In the genomic region with DNA sequence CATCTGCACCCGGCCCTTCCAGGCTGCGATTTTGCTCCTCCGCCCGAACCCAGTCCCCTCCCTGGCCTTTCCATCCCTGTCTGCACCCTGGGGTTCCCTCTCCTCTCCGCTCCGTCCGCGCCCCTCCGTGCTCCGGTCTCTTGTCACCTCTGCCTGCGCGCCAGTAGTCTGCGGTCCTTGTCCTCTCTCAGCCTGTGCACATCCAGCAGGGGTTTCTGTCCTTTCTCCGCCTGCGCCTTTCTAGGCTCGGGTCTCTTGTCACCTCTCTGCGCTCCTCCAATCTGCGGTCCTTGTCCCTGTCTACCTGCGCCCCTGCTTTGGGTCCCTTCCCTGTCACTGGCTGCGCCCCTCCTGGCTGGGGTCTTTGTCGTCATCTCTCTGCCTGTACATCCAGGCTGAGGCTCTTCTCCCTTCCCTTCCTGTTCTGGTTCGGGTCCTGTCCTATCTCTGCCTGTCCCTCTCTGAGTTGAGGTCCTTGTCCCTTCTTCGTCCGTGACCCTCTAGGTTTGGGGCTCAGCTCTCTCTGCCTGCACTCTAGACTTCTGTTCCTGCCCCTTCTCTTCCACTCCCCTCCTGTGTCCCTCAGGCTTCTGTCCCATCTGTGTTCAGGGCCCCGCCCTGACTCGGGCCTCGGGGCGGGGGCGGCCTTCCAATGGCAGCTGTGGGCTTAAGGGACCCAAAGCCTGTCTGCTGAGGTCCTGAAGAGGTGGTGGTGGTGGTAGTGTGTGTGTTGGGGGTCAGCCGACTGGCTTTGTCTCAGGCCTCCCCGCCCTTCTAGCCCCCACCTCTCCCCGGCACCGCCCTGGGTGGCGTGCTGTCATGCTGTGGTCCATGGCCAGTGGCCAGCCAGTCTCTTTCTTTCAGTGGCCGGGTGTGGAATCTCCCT, we compare ENCODE assay signal across 8 mouse cellular contexts. TPM values are rescaled to one million over a fixed set of nuclear protein-coding genes. Genes with fewer than 3 reads are reported as not detected.
DNase-seq lines count a peak whose midpoint lies in the region; ATAC-seq lines count a peak whose summit lies in the region.

No protein-coding gene starts in this region.

- peak overlapping the region; percentile 89 for H3K27ac ChIP-seq in intestine, embryonic 16.5 days (ENCODE audit: low read length)
- H3K27ac ChIP-seq in liver, embryonic 13.5 days = peak overlapping the region; percentile 83

- peak; percentile 26 for DNase-seq in CD4-positive helper T cell, adult 2 months (ENCODE audit: low read depth, low spot score)
- peak; percentile 49 for DNase-seq in embryo, embryonic 10.5 days (ENCODE audit: low spot score)
- DNase-seq in heart, adult 11 months = peak; percentile 99
- no peak for DNase-seq in liver, embryonic 13.5 days
- DNase-seq in urinary bladder, postnatal 14 days (ENCODE audit: low spot score) = peak; percentile 53

- 2% methylated on average over 35 of the region's 35 CpGs for WGBS in intestine, embryonic 16.5 days
- WGBS in liver, embryonic 13.5 days (ENCODE audit: insufficient replicate concordance) = 5% methylated on average over 35 of the region's 35 CpGs

- peaks cover 20% of the 10 kb centered on the region for H3K4me1 ChIP-seq in intestine, embryonic 16.5 days (ENCODE audit: control insufficient read depth, insufficient read depth, low read length)
- H3K4me1 ChIP-seq in liver, embryonic 13.5 days (replicated peaks) = peaks cover 70% of the 10 kb centered on the region

- ATAC-seq in activated CD4-positive, CD25-positive, alpha-beta regulatory T cell, adult 4 months = peak; percentile 32
- peak; percentile 53 for ATAC-seq in intestine, embryonic 16.5 days
- ATAC-seq in liver, embryonic 13.5 days (ENCODE audit: low read depth) = peak; percentile 56
- 0 out of 2 replicates have a peak, but pooled peaks have one; percentile 22 for ATAC-seq in monocyte, adult 5-6 weeks (replicated peaks; ENCODE audit: insufficient number of reproducible peaks, low FRiP score, low TSS enrichment, poor library complexity, severe bottlenecking)

- peak overlapping the region; percentile 97 for H3K9ac ChIP-seq in intestine, embryonic 16.5 days (ENCODE audit: low read depth, low read length)
- H3K9ac ChIP-seq in liver, embryonic 13.5 days = peak overlapping the region; percentile 91

- H3K4me3 ChIP-seq in intestine, embryonic 16.5 days (ENCODE audit: low read length) = peak overlapping the region; percentile 88
- H3K4me3 ChIP-seq in liver, embryonic 13.5 days (replicated peaks) = peak overlapping the region; percentile 93

- peak overlapping the region; percentile 98 for H3K4me2 ChIP-seq in intestine, embryonic 16.5 days (ENCODE audit: low read depth, low read length)
- H3K4me2 ChIP-seq in liver, embryonic 13.5 days = peak overlapping the region; percentile 91

- H3K27me3 ChIP-seq in intestine, embryonic 16.5 days (replicated peaks; ENCODE audit: control insufficient read depth, insufficient read depth, low read length) = no peaks in the 10 kb centered on the region
- H3K27me3 ChIP-seq in liver, embryonic 13.5 days = 0 out of 2 replicates have a peak, but pooled peaks cover 5% of the 10 kb centered on the region

- 0 out of 2 replicates have a peak, but pooled peaks cover 5% of the 10 kb centered on the region for H3K36me3 ChIP-seq in intestine, embryonic 16.5 days (ENCODE audit: control insufficient read depth, insufficient read depth, low read length)
- H3K36me3 ChIP-seq in liver, embryonic 13.5 days = peaks cover 9% of the 10 kb centered on the region

- no peaks in the 10 kb centered on the region for H3K9me3 ChIP-seq in intestine, embryonic 16.5 days (ENCODE audit: control insufficient read depth, low read length)
- no peaks in the 10 kb centered on the region for H3K9me3 ChIP-seq in liver, embryonic 13.5 days (replicated peaks)

RNA-seq across cellular contexts. Expression of a gene that starts 0.8 kb away (rescaled TPM):
- 10 to 100 TPM; 14.7 to 17.6 TPM for polyA plus RNA-seq in activated CD4-positive, CD25-positive, alpha-beta regulatory T cell, adult 4 months (2017; shearing (Covaris generic))
- polyA plus RNA-seq in intestine, embryonic 16.5 days (2015; fragmentation: Nextera tagmentation; extraction: Ambion mirVana) = 75.7 and 83.4 TPM in 2 replicates
- 22.5 and 24.0 TPM in 2 replicates for polyA plus RNA-seq in liver, embryonic 13.5 days (2015; fragmentation: Nextera tagmentation; extraction: Ambion mirVana)
- 142 to 241 TPM (median 173 TPM) in 3 replicates for total RNA-seq in monocyte, adult 5-6 weeks (2017)

RNA-seq across cellular contexts. Expression of a gene that starts 46.4 kb away (rescaled TPM):
- polyA plus RNA-seq in activated CD4-positive, CD25-positive, alpha-beta regulatory T cell, adult 4 months (2017; shearing (Covaris generic)) = 10 to 100 TPM; 72.7 to 78.9 TPM
- 56.2 and 58.2 TPM in 2 replicates for polyA plus RNA-seq in intestine, embryonic 16.5 days (2015; fragmentation: Nextera tagmentation; extraction: Ambion mirVana)
- polyA plus RNA-seq in liver, embryonic 13.5 days (2015; fragmentation: Nextera tagmentation; extraction: Ambion mirVana) = 28.8 and 30.6 TPM in 2 replicates
- total RNA-seq in monocyte, adult 5-6 weeks (2017) = 27.2 to 45.4 TPM (median 29.7 TPM) in 3 replicates

RNA-seq across cellular contexts. Expression of a gene that starts 46.4 kb away (rescaled TPM):
- 10 to 100 TPM; 30.2 to 32.4 TPM for polyA plus RNA-seq in activated CD4-positive, CD25-positive, alpha-beta regulatory T cell, adult 4 months (2017; shearing (Covaris generic))
- polyA plus RNA-seq in intestine, embryonic 16.5 days (2015; fragmentation: Nextera tagmentation; extraction: Ambion mirVana) = 43.0 and 46.2 TPM in 2 replicates
- 22.4 and 23.1 TPM in 2 replicates for polyA plus RNA-seq in liver, embryonic 13.5 days (2015; fragmentation: Nextera tagmentation; extraction: Ambion mirVana)
- 37.2 to 42.3 TPM (median 41.6 TPM) in 3 replicates for total RNA-seq in monocyte, adult 5-6 weeks (2017)

RNA-seq across cellular contexts. Expression of a gene that starts 54.3 kb away (rescaled TPM):
- polyA plus RNA-seq in activated CD4-positive, CD25-positive, alpha-beta regulatory T cell, adult 4 months (2017; shearing (Covaris generic)) = 1 to 10 TPM; 4.0 to 5.6 TPM
- polyA plus RNA-seq in intestine, embryonic 16.5 days (2015; fragmentation: Nextera tagmentation; extraction: Ambion mirVana) = 10.6 and 11.0 TPM in 2 replicates
- polyA plus RNA-seq in liver, embryonic 13.5 days (2015; fragmentation: Nextera tagmentation; extraction: Ambion mirVana) = 3.9 and 5.1 TPM in 2 replicates
- 0.11 to 2.1 TPM (median 1.9 TPM) in 3 replicates for total RNA-seq in monocyte, adult 5-6 weeks (2017)

RNA-seq across cellular contexts. Expression of a gene that starts 54.6 kb away (rescaled TPM):
- polyA plus RNA-seq in activated CD4-positive, CD25-positive, alpha-beta regulatory T cell, adult 4 months (2017; shearing (Covaris generic)) = 1 to 10 TPM; 3.4 to 3.5 TPM
- polyA plus RNA-seq in intestine, embryonic 16.5 days (2015; fragmentation: Nextera tagmentation; extraction: Ambion mirVana) = 232 and 245 TPM in 2 replicates
- 53.3 and 54.7 TPM in 2 replicates for polyA plus RNA-seq in liver, embryonic 13.5 days (2015; fragmentation: Nextera tagmentation; extraction: Ambion mirVana)
- total RNA-seq in monocyte, adult 5-6 weeks (2017) = 1.0 to 3.8 TPM (median 3.5 TPM) in 3 replicates
